Mouse (Mus musculus): ENCODE data around the gene Zcchc24. TPM values are rescaled to one million over a fixed set of nuclear protein-coding genes. Genes with fewer than 3 reads are reported as not detected.

Zcchc24 gene
- polyA plus RNA-seq, 1 experiment from 2014 or later, result 8.1 TPM

DNA sequence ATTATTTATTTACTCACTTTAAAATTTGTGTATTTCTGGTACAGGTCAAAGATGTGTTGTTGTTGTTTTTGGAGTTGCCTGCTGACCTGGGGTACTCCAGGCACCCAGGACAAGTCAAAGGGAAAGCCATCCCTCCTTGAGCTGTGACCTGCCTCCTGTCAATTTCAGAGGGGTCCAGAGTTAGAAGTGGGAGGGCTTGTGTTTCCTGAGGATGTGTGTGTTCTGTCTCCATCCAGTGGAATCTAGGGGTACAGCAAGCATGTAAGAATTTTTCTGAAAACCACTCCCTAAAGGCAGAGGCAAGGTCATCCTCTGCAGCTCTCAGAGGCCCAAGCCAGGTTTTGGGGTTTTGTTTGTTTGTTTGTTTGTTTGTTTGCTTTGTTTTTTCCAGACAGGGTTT lies 66.9 kb downstream of the Zcchc24 start:
- Histone ChIP-seq H3K4me1 (peaks cover 6% of the 10 kb centered on the region; the same call in 1 of the 2 replicates), H3K4me3 (no peak overlapping the region), H3K9me3 (no peaks in the 10 kb centered on the region), H3K36me3 (replicated peaks) (peaks cover 40% of the 10 kb centered on the region), H3K27me3 (ENCODE audit: poor library complexity, severe bottlenecking) (no peaks in the 10 kb centered on the region), H3K27ac (no peak overlapping the region)
- DNase-seq (ENCODE audit: extremely low spot score, low spot score), result no peak

GRCm38 (mm10) chr14:25696356-25696755 lies 72.5 kb downstream of the Zcchc24 start:
- Histone ChIP-seq H3K27ac (no peak overlapping the region), H3K4me1 (peaks cover 35% of the 10 kb centered on the region), H3K9me3 (no peaks in the 10 kb centered on the region), H3K27me3 (ENCODE audit: poor library complexity, severe bottlenecking) (0 out of 2 replicates have a peak, but pooled peaks cover 3% of the 10 kb centered on the region), H3K36me3 (replicated peaks) (peaks cover 55% of the 10 kb centered on the region), H3K4me3 (no peak overlapping the region)
- WGBS, result 91% methylated on average over 2 of the region's 2 CpGs
- DNase-seq (ENCODE audit: extremely low spot score, low spot score), result no peak

DNA sequence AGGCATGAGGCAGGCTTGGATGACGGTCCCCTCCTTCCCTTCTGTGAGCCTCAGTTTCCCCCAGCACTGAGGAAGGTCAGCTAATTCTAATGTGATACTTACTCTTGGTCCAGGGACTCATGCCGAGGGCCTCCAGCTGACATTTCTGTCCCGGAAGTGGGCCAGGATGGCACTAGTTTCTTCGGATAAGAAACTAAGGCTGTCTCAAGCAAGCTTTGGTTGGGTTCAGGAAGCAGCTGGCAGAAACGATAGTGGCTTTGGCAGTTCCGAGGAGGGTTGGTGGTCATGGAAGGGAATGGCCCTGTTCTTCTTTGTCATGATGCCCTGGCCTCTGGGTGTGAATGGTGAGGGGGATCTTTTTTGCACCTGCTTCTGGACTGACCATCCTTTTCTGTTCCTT lies 73.8 kb downstream of the Zcchc24 start:
- WGBS, result 79% methylated on average over 6 of the region's 6 CpGs
- H3K27me3 ChIP-seq (ENCODE audit: poor library complexity, severe bottlenecking), result 0 out of 2 replicates have a peak, but pooled peaks cover 3% of the 10 kb centered on the region
- no peak for DNase-seq (ENCODE audit: extremely low spot score, low spot score)
- peaks cover 46% of the 10 kb centered on the region for H3K36me3 ChIP-seq (replicated peaks)
- H3K9me3 ChIP-seq, result no peaks in the 10 kb centered on the region
- peak overlapping the region; percentile 88; the same call in 1 of the 2 replicates for H3K27ac ChIP-seq
- peak overlapping the region; percentile 69 for H3K4me3 ChIP-seq
- peaks cover 35% of the 10 kb centered on the region for H3K4me1 ChIP-seq

DNA sequence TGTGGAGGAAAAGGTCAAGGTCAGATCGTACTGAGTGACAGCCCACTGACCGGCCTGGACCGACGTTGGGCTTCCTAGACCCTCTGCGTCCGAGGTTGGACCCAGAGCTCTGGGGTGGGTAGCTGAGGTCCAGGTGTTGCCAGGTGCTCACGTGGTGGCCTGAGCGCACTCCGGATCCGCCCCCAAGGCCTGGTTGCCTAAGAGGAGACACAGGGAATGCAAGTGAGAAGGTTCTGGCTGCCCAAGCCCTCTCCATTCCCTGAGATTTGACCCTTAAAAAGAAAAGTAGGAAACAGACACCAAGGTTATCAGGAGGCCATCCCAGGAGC lies 74.3 kb downstream of the Zcchc24 start:
- peak overlapping the region; percentile 69 for H3K4me3 ChIP-seq
- peaks cover 35% of the 10 kb centered on the region for H3K4me1 ChIP-seq
- H3K27me3 ChIP-seq (ENCODE audit: poor library complexity, severe bottlenecking), result 0 out of 2 replicates have a peak, but pooled peaks cover 3% of the 10 kb centered on the region
- H3K36me3 ChIP-seq (replicated peaks), result peaks cover 41% of the 10 kb centered on the region
- H3K27ac ChIP-seq, result peak overlapping the region; percentile 88
- under 1% methylated on average over 10 of the region's 10 CpGs for WGBS
- DNase-seq (ENCODE audit: extremely low spot score, low spot score), result no peak
- no peaks in the 10 kb centered on the region for H3K9me3 ChIP-seq

DNA sequence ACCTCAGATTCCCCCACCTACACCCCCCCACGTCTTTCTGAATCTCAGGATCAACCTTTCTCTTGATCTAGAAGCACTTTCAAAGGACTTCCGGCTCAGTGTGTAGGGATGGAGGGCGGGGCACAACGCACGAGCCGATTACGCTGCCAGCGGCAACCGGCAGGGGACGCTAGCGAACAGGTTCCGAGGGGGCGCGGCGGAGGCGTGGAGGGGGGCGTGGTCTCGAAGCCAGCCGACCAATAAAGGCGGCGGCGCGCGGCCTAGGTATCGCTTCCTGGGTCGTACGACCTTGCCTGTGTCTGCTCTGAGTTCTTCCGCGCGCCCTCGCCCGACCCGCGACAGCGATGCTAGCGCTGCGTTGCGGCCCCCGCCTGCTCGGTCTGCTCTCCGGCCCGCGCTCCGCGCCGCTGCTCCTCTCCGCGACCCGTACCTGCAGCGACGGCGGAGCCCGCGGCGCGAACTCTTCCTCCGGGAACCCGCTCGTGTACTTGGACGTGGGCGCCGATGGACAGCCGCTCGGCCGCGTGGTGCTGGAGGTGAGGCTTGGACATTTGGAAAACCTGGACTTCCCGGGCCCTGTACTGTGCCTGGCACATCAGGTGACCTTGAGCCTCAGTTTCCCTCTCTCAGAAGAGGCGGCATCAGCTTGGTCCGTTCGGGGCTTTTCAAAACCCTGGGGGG lies 74.8 kb downstream of the Zcchc24 start, which contains the start of gene Ppif:
Gene Ppif (plus strand): TSS at position 267 of the 681 bp plus-strand sequence.
- Histone ChIP-seq H3K27me3 (ENCODE audit: poor library complexity, severe bottlenecking) (0 out of 2 replicates have a peak, but pooled peaks cover 3% of the 10 kb centered on the region), H3K27ac (peak within 1 kb of the TSS; percentile 88), H3K36me3 (replicated peaks) (peaks cover 36% of the 10 kb centered on the region), H3K4me1 (peaks cover 35% of the 10 kb centered on the region), H3K4me3 (peak within 1 kb of the TSS; percentile 69), H3K9me3 (no peaks in the 10 kb centered on the region)
- peak; percentile 97 for DNase-seq (ENCODE audit: extremely low spot score, low spot score)
- under 1% methylated on average over 70 of the region's 70 CpGs for WGBS

GRCm38 (mm10) chr14:25693271-25693887 lies 75.5 kb downstream of the Zcchc24 start:
- Histone ChIP-seq H3K36me3 (replicated peaks) (peaks cover 29% of the 10 kb centered on the region), H3K9me3 (no peaks in the 10 kb centered on the region), H3K27me3 (ENCODE audit: poor library complexity, severe bottlenecking) (0 out of 2 replicates have a peak, but pooled peaks cover 3% of the 10 kb centered on the region), H3K27ac (peak overlapping the region; percentile 88), H3K4me1 (peaks cover 35% of the 10 kb centered on the region), H3K4me3 (peak overlapping the region; percentile 69)
- DNase-seq (ENCODE audit: extremely low spot score, low spot score), result no peak
- 70% methylated on average over 6 of the region's 6 CpGs for WGBS

- Histone ChIP-seq H3K36me3 (replicated peaks) (no peaks in the 10 kb centered on the region), H3K27ac (no peak overlapping the region), H3K4me3 (no peak overlapping the region), H3K27me3 (ENCODE audit: poor library complexity, severe bottlenecking) (0 out of 2 replicates have a peak, but pooled peaks cover 2% of the 10 kb centered on the region), H3K9me3 (no peaks in the 10 kb centered on the region), H3K4me1 (no peaks in the 10 kb centered on the region)
- DNase-seq (ENCODE audit: extremely low spot score, low spot score), result no peak
- 85% methylated on average over 10 of the region's 10 CpGs for WGBS
Measured at GRCm38 (mm10) chr14:25686983-25687901, 81.6 kb downstream of the Zcchc24 start.

DNA sequence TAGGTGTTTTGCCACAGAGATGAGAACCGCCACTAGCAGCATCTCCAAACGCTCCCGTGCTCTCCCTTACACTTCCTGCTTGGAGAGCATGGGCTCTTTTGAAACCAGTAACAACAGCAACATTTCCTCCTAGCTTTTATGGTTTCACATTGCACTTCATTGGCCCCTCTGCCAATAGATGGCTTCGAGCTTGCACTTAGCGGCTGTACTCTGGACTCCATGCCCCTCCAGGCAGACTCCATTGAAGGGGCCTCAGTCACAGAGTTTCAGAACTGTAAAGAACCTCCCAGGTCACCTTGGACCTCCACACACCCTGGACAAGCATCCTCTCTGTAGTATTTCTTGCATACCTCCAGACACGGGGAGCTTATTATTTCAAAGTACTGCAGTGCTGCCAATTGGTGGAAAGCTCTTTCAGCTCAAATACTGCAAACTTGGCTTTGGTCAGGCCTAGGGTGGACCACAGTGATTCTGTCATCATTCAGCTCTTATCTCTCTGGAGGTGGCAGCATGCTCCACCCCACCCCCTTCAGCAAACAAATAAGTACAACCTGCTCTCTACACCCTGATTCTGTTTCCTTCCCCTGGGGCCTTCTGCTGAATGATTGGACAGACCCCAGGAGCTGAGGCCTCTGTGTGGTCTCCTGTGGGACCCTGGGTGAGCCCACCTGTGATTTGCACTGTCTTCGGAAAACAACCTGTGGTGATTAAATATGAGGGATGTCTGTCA lies 82.5 kb downstream of the Zcchc24 start:
- whole genome bisulfite sequencing, result 81% methylated on average over 7 of the region's 7 CpGs
- H3K27ac ChIP-seq, result no peak overlapping the region
- H3K4me3 ChIP-seq, result no peak overlapping the region
- H3K9me3 ChIP-seq, result no peaks in the 10 kb centered on the region
- no peaks in the 10 kb centered on the region for H3K4me1 ChIP-seq
- H3K36me3 ChIP-seq (replicated peaks), result no peaks in the 10 kb centered on the region
- no peaks in the 10 kb centered on the region for H3K27me3 ChIP-seq (ENCODE audit: poor library complexity, severe bottlenecking)
- DNase-seq (ENCODE audit: extremely low spot score, low spot score), result no peak

GRCm38 (mm10) chr14:25682020-25682419 lies 86.8 kb downstream of the Zcchc24 start:
- no peak for DNase-seq (ENCODE audit: extremely low spot score, low spot score)
- H3K27ac ChIP-seq, result no peak overlapping the region
- H3K4me3 ChIP-seq, result no peak overlapping the region
- no peaks in the 10 kb centered on the region for H3K4me1 ChIP-seq
- no peaks in the 10 kb centered on the region for H3K36me3 ChIP-seq (replicated peaks)
- 85% methylated on average over 6 of the region's 6 CpGs for WGBS
- H3K9me3 ChIP-seq, result no peaks in the 10 kb centered on the region
- H3K27me3 ChIP-seq (ENCODE audit: poor library complexity, severe bottlenecking), result no peaks in the 10 kb centered on the region

GRCm38 (mm10) chr14:25679625-25680024 lies 89.2 kb downstream of the Zcchc24 start:
- DNase-seq (ENCODE audit: extremely low spot score, low spot score), result no peak
- Histone ChIP-seq H3K4me3 (no peak overlapping the region), H3K27ac (no peak overlapping the region), H3K9me3 (no peaks in the 10 kb centered on the region), H3K27me3 (ENCODE audit: poor library complexity, severe bottlenecking) (no peaks in the 10 kb centered on the region), H3K36me3 (replicated peaks) (no peaks in the 10 kb centered on the region), H3K4me1 (no peaks in the 10 kb centered on the region)
- 77% methylated on average over 7 of the region's 7 CpGs for WGBS

DNA sequence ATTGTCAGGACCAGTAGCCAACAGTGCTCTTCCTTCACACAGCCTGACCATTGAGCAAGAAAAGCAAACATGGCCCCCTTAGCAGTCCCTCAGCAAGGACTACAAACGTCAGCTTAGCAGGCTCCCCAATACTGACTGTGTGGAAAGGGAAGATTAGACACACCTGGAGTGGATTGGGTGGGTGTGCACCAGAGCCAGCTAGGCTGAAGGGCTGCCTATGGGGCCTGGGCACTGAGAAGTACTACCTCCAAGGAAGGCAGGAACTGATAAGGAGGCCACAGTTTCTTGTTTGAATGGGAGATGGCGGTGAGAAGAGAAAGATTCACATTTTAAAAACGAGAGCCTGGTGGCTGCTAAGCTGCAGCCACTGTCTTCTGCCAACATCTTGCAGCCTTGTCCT lies 101.3 kb downstream of the Zcchc24 start:
- H3K27ac ChIP-seq, result no peak overlapping the region
- no peak overlapping the region for H3K4me3 ChIP-seq
- H3K9me3 ChIP-seq, result no peaks in the 10 kb centered on the region
- peaks cover 53% of the 10 kb centered on the region for H3K36me3 ChIP-seq (replicated peaks)
- H3K27me3 ChIP-seq (ENCODE audit: poor library complexity, severe bottlenecking), result no peaks in the 10 kb centered on the region
- no peak for DNase-seq (ENCODE audit: extremely low spot score, low spot score)
- 74% methylated on average over 3 of the region's 3 CpGs for WGBS
- H3K4me1 ChIP-seq, result no peaks in the 10 kb centered on the region

- peaks cover 61% of the 10 kb centered on the region for H3K36me3 ChIP-seq (replicated peaks)
- no peaks in the 10 kb centered on the region for H3K9me3 ChIP-seq
- no peak overlapping the region for H3K4me3 ChIP-seq
- no peak overlapping the region for H3K27ac ChIP-seq
- no peaks in the 10 kb centered on the region for H3K27me3 ChIP-seq (ENCODE audit: poor library complexity, severe bottlenecking)
- no peaks in the 10 kb centered on the region for H3K4me1 ChIP-seq
- 92% methylated on average over 2 of the region's 2 CpGs for WGBS
- DNase-seq (ENCODE audit: extremely low spot score, low spot score), result no peak
Measured at GRCm38 (mm10) chr14:25666668-25667376, 102.0 kb downstream of the Zcchc24 start.
